Mouse (Mus musculus): ENCODE measurements around the gene Cdh13. TPM values are rescaled to one million over a fixed set of nuclear protein-coding genes. Genes with fewer than 3 reads are reported as not detected.
A peak's percentile ranks its signal among the peaks of the same experiment; 100 is the strongest.

The Cdh13 gene
- polyA plus RNA-seq, 1 experiment from 2014 or later: 59.2 TPM

DNA sequence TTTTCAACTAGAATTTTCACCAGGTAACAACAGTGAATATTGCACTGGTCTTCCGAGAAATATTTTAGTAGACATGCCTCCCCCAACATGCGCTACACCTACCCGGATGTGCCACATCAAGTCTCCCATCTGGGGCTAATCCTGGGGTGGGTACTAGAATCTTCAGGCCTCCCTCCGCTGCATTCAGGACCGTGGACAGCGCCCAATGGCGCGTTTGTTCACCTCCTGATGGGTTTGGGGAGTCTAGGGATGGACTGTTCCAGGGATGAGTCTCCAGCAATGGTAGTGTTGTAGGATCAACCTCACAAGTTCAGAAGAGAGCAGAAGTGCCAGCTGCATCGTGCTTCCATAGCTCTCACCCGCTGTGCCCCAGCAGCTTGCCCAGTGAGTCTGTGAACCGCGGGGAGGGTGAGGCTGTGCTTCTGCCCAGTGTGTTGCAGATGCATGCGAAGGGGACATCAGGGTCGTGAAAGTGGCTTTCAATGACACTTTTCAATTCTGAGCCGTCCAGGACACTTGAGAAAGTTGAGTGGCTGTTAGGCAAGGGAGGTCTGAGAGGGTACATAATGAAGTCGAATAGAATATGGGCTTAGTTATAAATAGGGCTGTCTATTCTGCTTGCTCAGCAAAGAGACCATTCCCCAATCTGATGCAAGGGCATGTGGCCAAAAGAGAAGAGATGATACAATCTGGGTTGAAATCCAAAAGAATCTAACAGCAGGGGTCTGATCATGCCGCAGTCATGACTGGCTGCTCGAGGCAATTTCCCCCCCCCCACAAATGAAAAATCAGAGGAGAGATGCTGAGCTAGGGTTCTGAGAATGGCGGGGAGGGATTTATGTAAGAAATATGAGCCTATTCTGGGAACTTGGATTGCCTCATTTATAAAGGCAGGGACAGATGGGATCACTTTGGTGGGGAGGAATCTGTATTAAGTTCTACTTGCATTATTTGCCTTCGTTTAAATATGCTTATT is 668.5 kb downstream of the Cdh13 start:
- Histone ChIP-seq H3K36me3 (no peaks in the 10 kb centered on the region), H3K9me3 (no peaks in the 10 kb centered on the region), H3K4me2 (no peak overlapping the region), H3K27me3 (no peaks in the 10 kb centered on the region), H3K27ac (peak overlapping the region; percentile 52; the same call in 1 of the 2 replicates), H3K4me3 (no peak overlapping the region), H3K4me1 (replicated peaks) (peaks cover 8% of the 10 kb centered on the region; the same call in 1 of the 2 replicates), H3K9ac (no peak overlapping the region)
- ATAC-seq (ENCODE audit: low FRiP score): peak; percentile 54; the same call in 1 of the 2 replicates
- 58% methylated on average over 20 of the region's 20 CpGs for WGBS

GRCm38 (mm10) chr8:118956109-118956508 is 672.6 kb downstream of the Cdh13 start:
- Histone ChIP-seq H3K27ac (no peak overlapping the region), H3K36me3 (no peaks in the 10 kb centered on the region), H3K4me3 (no peak overlapping the region), H3K9ac (no peak overlapping the region), H3K4me1 (replicated peaks) (peaks cover 16% of the 10 kb centered on the region; the same call in 1 of the 2 replicates), H3K27me3 (no peaks in the 10 kb centered on the region), H3K9me3 (no peaks in the 10 kb centered on the region), H3K4me2 (no peak overlapping the region)
- 86% methylated on average over 3 of the region's 3 CpGs for WGBS
- no peak for ATAC-seq (ENCODE audit: low FRiP score)

- no peaks in the 10 kb centered on the region for H3K36me3 ChIP-seq
- H3K9ac ChIP-seq: no peak overlapping the region
- no peak overlapping the region for H3K4me3 ChIP-seq
- no peaks in the 10 kb centered on the region for H3K27me3 ChIP-seq
- no peak for ATAC-seq (ENCODE audit: low FRiP score)
- WGBS: 88% methylated on average over 15 of the region's 15 CpGs
- 0 out of 2 replicates have a peak, but pooled peaks cover 8% of the 10 kb centered on the region for H3K4me1 ChIP-seq (replicated peaks)
- no peak overlapping the region for H3K27ac ChIP-seq
- no peaks in the 10 kb centered on the region for H3K9me3 ChIP-seq
- H3K4me2 ChIP-seq: no peak overlapping the region
These were observed 678.5 kb downstream of the Cdh13 start for GRCm38 (mm10) chr8:118961877-118962545.

DNA sequence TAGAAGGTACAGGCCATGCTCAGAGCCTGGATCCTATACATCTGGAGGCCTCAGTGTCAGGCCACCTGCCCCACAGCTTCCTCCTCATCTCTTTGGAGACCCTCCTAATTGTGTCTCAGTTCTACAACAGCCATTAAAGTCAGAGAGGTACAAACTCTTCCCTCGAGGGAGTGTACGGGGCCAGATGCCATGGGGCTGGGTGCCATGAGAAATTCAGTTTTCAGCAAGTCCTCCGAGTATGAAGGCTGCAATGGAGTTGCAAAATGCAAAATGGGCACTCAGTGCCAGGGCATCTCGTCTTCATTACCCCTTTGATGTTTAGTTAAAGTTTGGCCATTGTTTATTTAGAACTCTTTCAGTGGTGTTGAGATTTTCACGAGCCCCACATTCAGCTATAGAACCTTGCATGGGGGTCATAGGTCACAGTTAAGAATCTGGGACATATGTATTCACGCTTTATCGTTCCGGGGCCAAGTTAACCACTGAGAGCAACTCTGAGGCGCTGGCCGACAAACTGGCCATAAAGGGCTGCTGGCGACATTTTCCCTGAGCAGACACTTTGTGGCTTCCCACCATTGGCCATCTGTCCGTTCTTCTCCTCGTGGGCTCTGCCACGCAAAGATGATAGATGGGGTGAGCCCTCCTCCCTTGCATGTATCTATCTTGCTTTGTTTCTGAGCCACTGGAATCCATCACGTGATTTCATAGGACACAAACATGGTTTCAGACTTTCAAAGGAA is 681.7 kb downstream of the Cdh13 start:
- no peak for ATAC-seq (ENCODE audit: low FRiP score)
- Histone ChIP-seq H3K9me3 (no peaks in the 10 kb centered on the region), H3K4me3 (no peak overlapping the region), H3K4me1 (replicated peaks) (peaks cover 21% of the 10 kb centered on the region), H3K27me3 (no peaks in the 10 kb centered on the region), H3K4me2 (no peak overlapping the region), H3K27ac (no peak overlapping the region), H3K9ac (no peak overlapping the region), H3K36me3 (no peaks in the 10 kb centered on the region)
- 86% methylated on average over 15 of the region's 15 CpGs for WGBS

GRCm38 (mm10) chr8:118968896-118969295 is 685.4 kb downstream of the Cdh13 start:
- H3K4me1 ChIP-seq (replicated peaks): peaks cover 20% of the 10 kb centered on the region
- no peak for ATAC-seq (ENCODE audit: low FRiP score)
- H3K27ac ChIP-seq: peak overlapping the region; percentile 66
- 31% methylated on average over 4 of the region's 4 CpGs for WGBS
- no peak overlapping the region for H3K9ac ChIP-seq
- no peaks in the 10 kb centered on the region for H3K27me3 ChIP-seq
- H3K4me2 ChIP-seq: no peak overlapping the region
- H3K36me3 ChIP-seq: no peaks in the 10 kb centered on the region
- H3K4me3 ChIP-seq: no peak overlapping the region
- H3K9me3 ChIP-seq: no peaks in the 10 kb centered on the region

GRCm38 (mm10) chr8:118979800-118980199 is 696.3 kb downstream of the Cdh13 start:
- WGBS: 28% methylated on average over 5 of the region's 5 CpGs
- Histone ChIP-seq H3K9ac (no peak overlapping the region), H3K27me3 (no peaks in the 10 kb centered on the region), H3K4me1 (replicated peaks) (no peaks in the 10 kb centered on the region), H3K27ac (no peak overlapping the region), H3K4me3 (no peak overlapping the region), H3K36me3 (no peaks in the 10 kb centered on the region), H3K4me2 (no peak overlapping the region), H3K9me3 (peaks cover 4% of the 10 kb centered on the region; the same call in 1 of the 2 replicates)
- no peak for ATAC-seq (ENCODE audit: low FRiP score)

DNA sequence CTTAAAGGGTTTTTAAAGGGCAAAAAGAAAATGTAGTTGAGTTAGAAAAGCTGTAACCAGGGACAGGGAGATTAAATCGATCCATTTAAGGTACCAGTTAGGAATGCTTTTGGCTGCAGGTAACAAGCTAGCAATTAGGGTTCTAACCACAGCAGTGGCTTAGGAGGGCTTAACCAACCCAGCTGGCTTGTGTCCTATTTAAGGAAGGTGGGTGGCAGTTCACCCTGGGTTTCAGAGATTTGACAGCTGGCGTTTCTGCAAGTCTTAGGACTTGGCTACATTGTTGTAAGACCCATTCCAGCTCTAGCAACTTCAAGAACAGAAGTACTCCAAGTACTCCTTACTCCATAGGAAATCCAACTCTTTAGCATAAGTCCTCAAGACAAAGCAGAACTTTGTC is 700.2 kb downstream of the Cdh13 start:
- 94% methylated on average over 2 of the region's 2 CpGs for WGBS
- H3K9ac ChIP-seq: no peak overlapping the region
- no peaks in the 10 kb centered on the region for H3K36me3 ChIP-seq
- H3K9me3 ChIP-seq: peaks cover 4% of the 10 kb centered on the region; the same call in 1 of the 2 replicates
- H3K4me3 ChIP-seq: no peak overlapping the region
- no peak overlapping the region for H3K4me2 ChIP-seq
- H3K4me1 ChIP-seq (replicated peaks): 0 out of 2 replicates have a peak, but pooled peaks cover 3% of the 10 kb centered on the region
- no peak overlapping the region for H3K27ac ChIP-seq
- ATAC-seq (ENCODE audit: low FRiP score): no peak
- no peaks in the 10 kb centered on the region for H3K27me3 ChIP-seq

DNA sequence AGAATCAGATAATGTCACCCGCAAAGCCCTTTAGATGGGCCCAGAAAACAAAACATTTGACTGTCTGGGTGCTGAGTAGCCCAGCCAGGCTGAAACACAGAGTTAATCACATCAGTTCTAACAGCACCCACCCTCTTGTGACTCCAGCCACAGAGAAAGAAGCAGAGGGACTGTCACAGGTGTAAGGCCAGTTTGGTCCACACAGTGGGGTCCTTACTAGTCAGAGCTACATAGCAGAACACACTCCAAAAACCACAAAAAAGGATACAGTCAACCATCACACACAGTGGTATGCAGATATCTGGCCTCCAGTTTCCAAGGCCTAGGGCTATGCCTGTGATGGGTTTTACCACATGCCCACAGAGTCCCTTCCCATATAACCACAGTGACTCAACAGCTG is 703.3 kb downstream of the Cdh13 start:
- Histone ChIP-seq H3K36me3 (no peaks in the 10 kb centered on the region), H3K4me3 (no peak overlapping the region), H3K9me3 (peaks cover 4% of the 10 kb centered on the region; the same call in 1 of the 2 replicates), H3K4me1 (replicated peaks) (0 out of 2 replicates have a peak, but pooled peaks cover 3% of the 10 kb centered on the region), H3K4me2 (no peak overlapping the region), H3K9ac (no peak overlapping the region), H3K27me3 (no peaks in the 10 kb centered on the region), H3K27ac (no peak overlapping the region)
- WGBS: 85% methylated on average over 1 of the region's 1 CpGs
- ATAC-seq (ENCODE audit: low FRiP score): no peak

- Histone ChIP-seq H3K9ac (no peak overlapping the region), H3K36me3 (no peaks in the 10 kb centered on the region), H3K27ac (peak overlapping the region; percentile 23; the same call in 1 of the 2 replicates), H3K4me3 (no peak overlapping the region), H3K4me1 (replicated peaks) (peaks cover 5% of the 10 kb centered on the region; the same call in 1 of the 2 replicates), H3K9me3 (no peaks in the 10 kb centered on the region), H3K27me3 (no peaks in the 10 kb centered on the region), H3K4me2 (no peak overlapping the region)
- 64% methylated on average over 11 of the region's 11 CpGs for WGBS
- ATAC-seq (ENCODE audit: low FRiP score): peak; percentile 54; the same call in 1 of the 2 replicates
These were observed 712.2 kb downstream of the Cdh13 start for GRCm38 (mm10) chr8:118995641-118996188.

- H3K4me1 ChIP-seq (replicated peaks): peaks cover 5% of the 10 kb centered on the region; the same call in 1 of the 2 replicates
- no peaks in the 10 kb centered on the region for H3K27me3 ChIP-seq
- H3K27ac ChIP-seq: no peak overlapping the region
- H3K4me3 ChIP-seq: no peak overlapping the region
- 87% methylated on average over 1 of the region's 1 CpGs for WGBS
- no peak for ATAC-seq (ENCODE audit: low FRiP score)
- H3K4me2 ChIP-seq: no peak overlapping the region
- H3K9me3 ChIP-seq: no peaks in the 10 kb centered on the region
- H3K9ac ChIP-seq: no peak overlapping the region
- H3K36me3 ChIP-seq: no peaks in the 10 kb centered on the region
These were observed 717.1 kb downstream of the Cdh13 start for GRCm38 (mm10) chr8:119000595-119000994.

GRCm38 (mm10) chr8:119004821-119005220 is 721.3 kb downstream of the Cdh13 start:
- Histone ChIP-seq H3K4me1 (replicated peaks) (no peaks in the 10 kb centered on the region), H3K4me3 (no peak overlapping the region), H3K27me3 (no peaks in the 10 kb centered on the region), H3K4me2 (no peak overlapping the region), H3K9me3 (no peaks in the 10 kb centered on the region), H3K27ac (no peak overlapping the region), H3K36me3 (no peaks in the 10 kb centered on the region), H3K9ac (no peak overlapping the region)
- WGBS: 81% methylated on average over 5 of the region's 5 CpGs
- ATAC-seq (ENCODE audit: low FRiP score): no peak
